Mouse (Mus musculus) thymus, adult 2 months (tissue): ENCODE data around the gene Morf4l1. TPM values are rescaled to one million over a fixed set of nuclear protein-coding genes. Genes with fewer than 3 reads are reported as not detected.
"Not testable (repeated sequence)": the region's sequence is repeated elsewhere in the genome, so short reads cannot be mapped to it uniquely, and the experiment has no call there.

ENCODE experiments used
- DNase-seq: peaks from one replicate; pipeline ENCODE4 v3.0.0; 2021
- H3K27ac ChIP-seq: fragments of 200-500 bp; 2 replicates; pipeline ENCODE4 v1.5.1; 2012; ENCODE audit warnings: low read length, control low read depth; ENCODE audit not compliant: control insufficient read depth, insufficient read depth
- H3K27me3 ChIP-seq: fragments of 200-500 bp; 2 replicates; pipeline ENCODE4 v1.6.1; 2012; ENCODE audit warnings: mild to moderate bottlenecking, low read length, moderate library complexity, mixed read lengths; ENCODE audit not compliant: control insufficient read depth, insufficient read depth
- H3K36me3 ChIP-seq: fragments of 200-500 bp; 2 replicates; pipeline ENCODE4 v1.6.1; 2012; ENCODE audit warnings: mild to moderate bottlenecking, low read length, moderate library complexity; ENCODE audit not compliant: control insufficient read depth, insufficient read depth
- H3K4me1 ChIP-seq: fragments of 200-500 bp; replicated peaks from 2 replicates; pipeline ENCODE4 v1.6.1; 2012; ENCODE audit warnings: low read length; ENCODE audit not compliant: control insufficient read depth, insufficient read depth
- H3K4me3 ChIP-seq: fragments of 200-500 bp; 2 replicates; pipeline ENCODE4 v1.5.1; 2012; ENCODE audit warnings: mild to moderate bottlenecking, low read length, control low read depth, moderate library complexity; ENCODE audit not compliant: control insufficient read depth, insufficient read depth
- CTCF ChIP-seq: fragments of 200-500 bp; IDR thresholded peaks from 2 replicates; pipeline ENCODE4 v1.5.1; 2012; ENCODE audit warnings: mild to moderate bottlenecking, control low read depth, low read length, moderate library complexity, borderline replicate concordance; ENCODE audit not compliant: control insufficient read depth, poor library complexity, insufficient read depth; ENCODE audit errors: extremely low read depth
- POLR2A ChIP-seq: fragments of 200-500 bp; IDR thresholded peaks from 2 replicates; pipeline ENCODE4 v1.6.1; 2012; ENCODE audit warnings: mild to moderate bottlenecking, low read length, control low read depth, moderate library complexity; ENCODE audit not compliant: control insufficient read depth, poor library complexity, insufficient read depth; ENCODE audit errors: extremely low read depth
- WGBS: fragments of 180-500 bp; shearing (Covaris S2); methylation state at CpG from one replicate; pipeline ENCODE4 v1.1.7; 2018; 5-methylcytosine and 5-hydroxymethylcytosine counted together
- polyA plus RNA-seq: library from polyadenylated mRNA; depleted of rRNA; stranded (reverse); fragments of >200 nt; gene quantifications from 2 replicates; pipeline ENCODE4 v1.2.3, GENCODE M21; 2012

Gene Morf4l1
- polyA plus RNA-seq, 1 experiment = 104 TPM

- Histone ChIP-seq H3K27me3 (no peaks in the 10 kb centered on the region), H3K36me3 (no peaks in the 10 kb centered on the region; the same call in 1 of the 2 replicates), H3K4me1 (no peaks in the 10 kb centered on the region), H3K4me3 (no peak overlapping the region), H3K27ac (no peak overlapping the region)
- 94% methylated on average over 3 of the region's 3 CpGs for WGBS
- DNase-seq = no peak
- no peak for TF ChIP-seq CTCF
- no peak for TF ChIP-seq POLR2A
Observed at GRCm38 (mm10) chr9:90084152-90084551, 30.4 kb downstream of the Morf4l1 start.

- 100% methylated on average over 1 of the region's 1 CpGs for WGBS
- Histone ChIP-seq H3K4me1 (no peaks in the 10 kb centered on the region), H3K27me3 (no peaks in the 10 kb centered on the region), H3K36me3 (no peaks in the 10 kb centered on the region; the same call in 1 of the 2 replicates), H3K27ac (no peak overlapping the region), H3K4me3 (no peak overlapping the region)
- DNase-seq = no peak
- TF ChIP-seq CTCF = no peak
- no peak for TF ChIP-seq POLR2A
Observed at GRCm38 (mm10) chr9:90082992-90083391, 31.6 kb downstream of the Morf4l1 start.

GRCm38 (mm10) chr9:90081961-90082360, 32.6 kb downstream of the Morf4l1 start:
- H3K36me3 ChIP-seq, H3K27me3 ChIP-seq, H3K27ac ChIP-seq, H3K4me1 ChIP-seq, DNase-seq, H3K4me3 ChIP-seq: not testable (repeated sequence)
- 98% methylated on average over 6 of the region's 6 CpGs for WGBS

- WGBS = 91% methylated on average over 8 of the region's 8 CpGs
- DNase-seq = peak; percentile 65
- no peak overlapping the region for H3K27ac ChIP-seq
- no peak for TF ChIP-seq POLR2A
- TF ChIP-seq CTCF = peak; percentile 55; the same call in 1 of the 2 replicates
- H3K36me3 ChIP-seq = no peaks in the 10 kb centered on the region
- H3K27me3 ChIP-seq = no peaks in the 10 kb centered on the region
- H3K4me1 ChIP-seq = no peaks in the 10 kb centered on the region
- no peak overlapping the region for H3K4me3 ChIP-seq
Observed at GRCm38 (mm10) chr9:90076849-90077461, 37.6 kb downstream of the Morf4l1 start.

GRCm38 (mm10) chr9:90076131-90076530, 38.4 kb downstream of the Morf4l1 start:
- 96% methylated on average over 5 of the region's 5 CpGs for WGBS
- H3K36me3 ChIP-seq = no peaks in the 10 kb centered on the region
- H3K4me3 ChIP-seq = no peak overlapping the region
- TF ChIP-seq CTCF (no peak), POLR2A (no peak)
- H3K27ac ChIP-seq = no peak overlapping the region
- no peak for DNase-seq
- no peaks in the 10 kb centered on the region for H3K4me1 ChIP-seq
- H3K27me3 ChIP-seq = no peaks in the 10 kb centered on the region

GRCm38 (mm10) chr9:90075336-90075735, 39.2 kb downstream of the Morf4l1 start:
- Histone ChIP-seq H3K27ac (no peak overlapping the region), H3K4me1 (no peaks in the 10 kb centered on the region), H3K4me3 (no peak overlapping the region), H3K36me3 (no peaks in the 10 kb centered on the region), H3K27me3 (no peaks in the 10 kb centered on the region)
- no peak for DNase-seq
- TF ChIP-seq CTCF (no peak), POLR2A (no peak)
- WGBS = 28% methylated on average over 4 of the region's 4 CpGs

- H3K27ac ChIP-seq = no peak overlapping the region
- 89% methylated on average over 7 of the region's 7 CpGs for WGBS
- TF ChIP-seq POLR2A (no peak), CTCF (no peak)
- H3K36me3 ChIP-seq = no peaks in the 10 kb centered on the region
- H3K4me1 ChIP-seq = no peaks in the 10 kb centered on the region
- no peak for DNase-seq
- H3K4me3 ChIP-seq = no peak overlapping the region
- H3K27me3 ChIP-seq = no peaks in the 10 kb centered on the region
Observed at GRCm38 (mm10) chr9:90070174-90070573, 44.4 kb downstream of the Morf4l1 start.
